Mouse (Mus musculus) gastrocnemius, postnatal 10 days (tissue): ENCODE measurements around the gene Elf4. TPM values are rescaled to one million over a fixed set of nuclear protein-coding genes. Genes with fewer than 3 reads are reported as not detected.

Experiments
- DNase-seq: peaks from one replicate; pipeline ENCODE4 v3.0.0; 2021; ENCODE audit warnings: mixed read lengths
- total RNA-seq, 2 experiments: library from RNA; stranded (reverse); gene quantifications; 2 replicates each; pipeline ENCODE4 v1.2.3; 2021

Elf4 gene
- total RNA-seq, 2 experiments from 2014 or later = 6.1 to 11.3 TPM

GRCm38 (mm10) chrX:48383643-48384042, 79.3 kb downstream of the Elf4 start:
- peak; percentile 65 for DNase-seq

DNA sequence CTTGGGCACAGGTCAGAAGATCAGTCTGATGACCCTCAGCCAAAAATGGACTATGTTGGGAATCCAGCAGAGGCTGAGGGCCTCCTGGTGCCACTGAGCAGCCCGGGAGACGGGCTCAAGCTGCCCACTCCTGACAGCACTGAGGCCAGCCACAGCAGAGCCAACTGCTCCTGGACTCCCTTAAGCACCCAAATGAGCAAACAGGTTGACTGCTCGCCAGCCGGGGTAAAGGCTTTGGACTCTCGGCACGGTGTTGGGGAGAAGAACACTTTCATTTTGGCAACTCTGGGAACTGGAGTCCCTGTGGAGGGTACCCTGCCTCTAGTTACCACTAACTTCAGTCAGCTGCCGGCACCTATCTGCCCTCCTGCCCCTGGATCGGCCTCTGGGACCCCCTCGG, 95.1 kb downstream of the Elf4 start:
- no peak for DNase-seq

DNA sequence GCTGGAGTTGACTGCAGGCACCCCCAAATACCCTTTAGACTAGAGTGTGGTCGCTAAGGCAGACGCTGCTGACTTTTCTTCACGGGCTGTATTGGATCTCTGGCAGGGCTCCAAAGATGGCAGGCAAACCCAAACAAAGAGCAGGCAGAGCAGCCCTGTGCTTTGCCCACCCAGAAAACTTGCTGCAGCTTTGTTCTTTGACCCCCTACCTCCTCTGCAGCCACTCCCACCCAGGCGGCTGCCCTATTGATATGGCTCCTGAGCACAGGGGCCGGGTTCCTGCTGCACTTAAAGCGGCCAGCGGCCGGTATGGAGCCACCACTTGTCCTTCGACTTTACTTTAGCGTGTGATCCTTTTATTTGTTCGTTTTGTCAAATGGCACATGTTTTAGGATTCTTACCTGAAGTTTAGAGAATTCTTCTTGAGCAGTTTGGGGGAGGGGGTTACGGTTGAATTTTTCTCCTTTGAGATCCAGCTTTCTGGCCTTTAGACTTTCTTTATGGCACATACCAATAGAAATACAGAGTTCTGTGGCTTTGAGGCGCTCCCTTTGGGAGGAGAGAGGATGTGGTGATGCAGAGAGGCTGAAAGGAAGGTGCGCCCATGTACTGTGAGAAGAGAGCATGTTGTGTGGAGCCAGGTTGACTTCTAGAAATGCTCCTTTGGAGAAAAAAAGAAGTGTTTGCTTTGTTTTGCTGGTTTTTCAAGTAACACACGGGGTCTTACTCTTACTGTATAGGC, 96.9 kb downstream of the Elf4 start:
- no peak for DNase-seq

Other genes with a start within 250 kb of the Elf4 start
- 10 to 100 TPM; 14.1 to 16.9 TPM for gene Utp14a, start 206.3 kb downstream of the Elf4 start, total RNA-seq
- gene Bcorl1, start 121.8 kb downstream of the Elf4 start, total RNA-seq = 1 to 10 TPM; 6.4 to 8.2 TPM
- gene Aifm1, start 50.4 kb upstream of the Elf4 start, total RNA-seq = 10 to 100 TPM; 41.8 to 46.2 TPM
- gene Rab33a, start 56.2 kb upstream of the Elf4 start, total RNA-seq = 1 to 10 TPM in 1 of 2 experiments, under 1 TPM in 1; 0.54 to 1.2 TPM
- gene Zfp280c, start 131.4 kb upstream of the Elf4 start, total RNA-seq = 10 to 100 TPM in 1 of 2 experiments, 1 to 10 TPM in 1; 5.9 to 10.8 TPM
- gene Slc25a14, start 160.3 kb upstream of the Elf4 start, total RNA-seq = 1 to 10 TPM; 1.6 to 1.7 TPM
- gene Gpr119, start 211.3 kb upstream of the Elf4 start, total RNA-seq = not detected
- gene Rbmx2, start 231.9 kb upstream of the Elf4 start, total RNA-seq = 1 to 10 TPM; 2.5 to 2.7 TPM